Mouse (Mus musculus): ENCODE measurements around the gene Rspo1. TPM values are rescaled to one million over a fixed set of nuclear protein-coding genes. Genes with fewer than 3 reads are reported as not detected.
"Not testable (repeated sequence)": the region's sequence is repeated elsewhere in the genome, so short reads cannot be mapped to it uniquely, and the experiment has no call there.

Rspo1 gene
- 1.2 TPM in 1 of 2 replicates, not detected in the other for polyA plus RNA-seq (2012; ENCODE audit: insufficient read depth, low replicate concordance)

DNA sequence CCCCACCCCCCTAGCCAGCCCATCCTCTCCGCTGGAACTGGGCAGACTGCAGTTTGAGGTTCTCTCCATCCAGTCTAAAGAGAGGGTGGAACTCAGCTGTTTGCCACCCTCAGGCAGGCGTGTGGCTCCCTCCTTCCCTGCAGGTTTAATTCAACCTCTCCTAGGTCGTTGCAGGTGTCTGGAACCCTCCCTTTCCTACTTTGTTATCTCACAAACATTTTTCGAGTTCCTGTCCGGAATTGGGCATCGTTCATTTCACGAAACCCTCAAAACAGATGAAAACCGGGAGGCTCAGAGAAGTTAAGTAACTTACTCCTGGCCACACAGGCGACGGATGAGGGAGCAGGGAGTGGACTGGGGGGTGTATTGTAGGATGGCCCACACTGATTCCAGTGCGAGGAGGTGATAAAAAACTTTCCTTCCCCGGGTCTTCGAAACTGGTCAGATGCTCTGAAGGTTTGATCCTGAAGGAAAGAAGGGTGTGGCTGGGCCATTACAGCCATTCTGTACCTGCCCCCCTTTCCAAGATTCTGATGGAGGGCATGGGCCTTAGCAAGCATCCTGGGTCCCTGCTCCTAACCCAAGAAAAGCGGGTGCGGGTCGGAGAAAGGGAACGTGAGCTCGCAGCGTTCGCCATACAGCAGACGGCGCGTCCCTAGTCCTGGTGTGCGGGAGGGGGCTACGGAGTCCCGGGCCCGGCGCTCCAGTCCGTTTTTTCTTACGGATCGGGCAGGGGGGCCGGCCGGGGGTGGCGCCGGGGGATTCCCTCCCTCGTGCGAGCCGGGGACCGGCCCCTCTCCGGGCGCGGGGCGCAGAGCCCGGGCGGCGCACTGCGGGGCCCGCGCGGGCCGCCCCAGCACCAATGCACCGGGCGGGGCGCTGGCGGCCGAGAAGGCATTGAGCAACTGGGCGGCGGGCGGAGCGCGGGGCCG lies at the start of gene Rspo1:
Rspo1 (plus strand) TSS at position 760 of the 932 bp plus-strand sequence.
- no peaks in the 10 kb centered on the region for H3K36me3 ChIP-seq (replicated peaks; ENCODE audit: low read length)
- peak within 1 kb of the TSS; percentile 70 for H3K4me3 ChIP-seq (replicated peaks)
- TF ChIP-seq GATA1 (IDR thresholded peaks at IDR 0.05; ENCODE audit: borderline replicate concordance, low read length) = no peak
- no peak for TF ChIP-seq FLI1 (IDR thresholded peaks at IDR 0.05; ENCODE audit: low read length)
- peaks cover 99% of the 10 kb centered on the region for H3K27me3 ChIP-seq (replicated peaks)
- no peaks in the 10 kb centered on the region for H3K9me3 ChIP-seq
- H3K4me1 ChIP-seq = peaks cover 49% of the 10 kb centered on the region

DNA sequence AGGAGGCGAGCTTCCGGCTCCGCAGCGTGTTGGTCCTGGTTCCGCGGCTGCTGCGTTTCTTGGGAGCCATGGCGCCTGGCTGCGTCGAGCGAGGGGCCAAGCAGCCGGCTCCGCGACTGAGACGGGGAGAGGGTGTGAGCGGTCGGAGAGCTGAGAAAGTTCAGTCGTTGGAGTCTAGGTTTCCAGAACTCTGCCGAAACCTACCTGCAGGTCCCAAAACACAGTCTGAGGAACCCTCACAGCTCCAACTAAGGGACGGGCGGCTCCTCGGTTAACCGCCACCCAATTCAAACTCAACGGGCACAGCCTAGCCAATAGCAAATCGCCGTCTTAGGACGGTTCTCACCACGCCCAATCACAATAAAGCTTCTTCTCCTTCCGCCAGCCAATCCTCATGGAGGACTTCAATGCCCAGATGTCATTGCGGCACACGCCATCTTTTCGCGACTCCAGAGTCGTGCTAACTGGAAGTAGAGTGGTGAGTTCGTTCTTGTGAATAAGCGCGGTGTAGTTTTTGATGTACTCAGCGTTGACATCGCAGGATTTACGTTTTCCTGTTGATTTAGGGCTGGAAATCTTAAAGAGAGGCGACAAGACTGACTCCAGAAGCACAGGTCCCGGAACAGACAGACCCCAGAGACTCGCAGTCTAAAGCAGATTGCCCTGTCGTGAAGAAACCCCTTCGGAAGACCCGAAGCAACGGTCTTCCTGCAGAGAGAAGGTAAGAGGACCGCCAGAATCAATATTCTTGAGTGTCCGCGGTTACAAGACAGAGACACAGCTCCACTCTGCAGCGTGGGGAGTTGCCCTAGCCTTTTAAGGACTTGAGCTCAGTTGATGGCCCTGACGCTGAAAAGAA lies 49.4 kb upstream of the Rspo1 start, which contains the start of gene 9930104L06Rik:
9930104L06Rik (plus strand) TSS at position 436 of the 859 bp plus-strand sequence.
- peak within 1 kb of the TSS; percentile 99 for H3K4me3 ChIP-seq (replicated peaks)
- H3K36me3 ChIP-seq (replicated peaks; ENCODE audit: low read length) = peaks cover 38% of the 10 kb centered on the region
- no peaks in the 10 kb centered on the region for H3K27me3 ChIP-seq (replicated peaks)
- TF ChIP-seq GATA1 (IDR thresholded peaks at IDR 0.05; ENCODE audit: borderline replicate concordance, low read length) = no peak
- 0 out of 2 replicates have a peak, but pooled peaks have one; percentile 46 for TF ChIP-seq FLI1 (IDR thresholded peaks at IDR 0.05; ENCODE audit: low read length)
- H3K9me3 ChIP-seq = no peaks in the 10 kb centered on the region
- peaks cover 31% of the 10 kb centered on the region for H3K4me1 ChIP-seq

DNA sequence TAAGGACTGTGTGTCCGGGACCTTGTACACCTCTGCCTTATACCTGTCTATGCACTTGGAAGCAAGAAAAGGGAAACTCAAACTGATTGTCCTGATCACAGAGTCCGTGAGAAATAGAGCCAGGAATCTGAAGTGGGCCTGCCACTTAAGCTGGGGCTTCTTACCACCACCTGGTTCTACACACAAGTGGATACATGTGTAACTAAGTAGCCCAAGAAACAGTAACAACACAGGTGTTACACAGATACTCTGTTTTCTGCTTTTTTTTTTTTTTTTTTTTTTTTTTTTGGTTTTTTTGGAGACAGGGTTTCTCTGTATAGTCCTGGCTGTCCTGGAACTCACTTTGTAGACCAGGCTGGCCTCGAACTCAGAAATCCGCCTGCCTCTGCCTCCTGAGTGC lies 47.0 kb upstream of the Rspo1 start, which contains the start of gene Cdca8:
Cdca8 (minus strand) TSS at position 101 of the 400 bp plus-strand sequence.
- H3K4me1 ChIP-seq = peaks cover 37% of the 10 kb centered on the region
- not testable (repeated sequence) for H3K27me3 ChIP-seq (replicated peaks); H3K9me3 ChIP-seq
- H3K4me3 ChIP-seq (replicated peaks) = peak within 1 kb of the TSS; percentile 51
- H3K36me3 ChIP-seq (replicated peaks; ENCODE audit: low read length) = peaks cover 60% of the 10 kb centered on the region

DNA sequence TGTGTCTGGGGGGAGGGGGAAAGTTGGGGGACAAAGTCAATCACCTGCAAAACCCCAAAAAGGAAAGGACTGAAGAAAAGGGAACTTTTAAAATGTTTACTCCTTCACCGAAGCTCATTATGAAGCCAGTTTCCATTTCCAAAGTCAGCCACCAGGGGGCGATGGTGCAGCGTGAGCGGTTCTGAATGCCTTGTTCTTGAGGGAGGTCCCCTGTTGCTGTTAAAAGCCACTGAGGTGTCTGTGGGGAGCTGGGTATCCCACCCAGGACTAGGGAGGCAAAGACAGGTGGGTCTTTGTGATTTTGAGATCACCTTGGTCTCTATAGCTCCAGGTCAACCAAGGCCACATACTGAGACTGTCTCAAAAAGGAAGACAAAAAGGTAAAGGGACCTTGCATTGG lies 43.2 kb upstream of the Rspo1 start:
- TF ChIP-seq GATA1 (IDR thresholded peaks at IDR 0.05; ENCODE audit: borderline replicate concordance, low read length) = no peak
- no peak for TF ChIP-seq FLI1 (IDR thresholded peaks at IDR 0.05; ENCODE audit: low read length)
- Histone ChIP-seq H3K4me1 (peaks cover 16% of the 10 kb centered on the region), H3K36me3 (replicated peaks; ENCODE audit: low read length) (peaks cover 68% of the 10 kb centered on the region), H3K27me3 (replicated peaks) (no peaks in the 10 kb centered on the region), H3K9me3 (no peaks in the 10 kb centered on the region), H3K4me3 (replicated peaks) (no peak overlapping the region)

DNA sequence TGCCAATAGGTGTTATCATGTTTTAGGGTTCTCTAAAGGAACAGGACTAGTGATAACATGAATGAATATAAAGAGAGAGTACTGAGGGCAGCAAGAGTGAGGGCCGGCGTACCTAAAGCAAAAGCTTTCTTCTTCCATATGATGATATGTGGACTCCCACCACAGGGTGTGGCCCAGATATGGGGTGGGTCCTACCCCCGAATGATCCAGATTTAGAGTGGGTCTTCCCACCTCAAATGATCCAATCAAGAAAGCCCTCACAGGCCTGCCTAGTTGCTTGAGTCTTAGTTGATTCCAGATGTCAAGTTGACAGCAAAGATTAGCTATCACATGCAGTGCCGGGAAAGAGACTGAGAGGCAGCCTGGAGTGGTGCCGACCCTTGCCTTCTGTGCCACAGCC lies 42.4 kb upstream of the Rspo1 start:
- Histone ChIP-seq H3K9me3 (no peaks in the 10 kb centered on the region), H3K4me3 (replicated peaks) (no peak overlapping the region), H3K36me3 (replicated peaks; ENCODE audit: low read length) (peaks cover 61% of the 10 kb centered on the region), H3K27me3 (replicated peaks) (peaks cover 4% of the 10 kb centered on the region), H3K4me1 (peaks cover 9% of the 10 kb centered on the region)
- TF ChIP-seq FLI1 (IDR thresholded peaks at IDR 0.05; ENCODE audit: low read length) (no peak), GATA1 (IDR thresholded peaks at IDR 0.05; ENCODE audit: borderline replicate concordance, low read length) (no peak)

DNA sequence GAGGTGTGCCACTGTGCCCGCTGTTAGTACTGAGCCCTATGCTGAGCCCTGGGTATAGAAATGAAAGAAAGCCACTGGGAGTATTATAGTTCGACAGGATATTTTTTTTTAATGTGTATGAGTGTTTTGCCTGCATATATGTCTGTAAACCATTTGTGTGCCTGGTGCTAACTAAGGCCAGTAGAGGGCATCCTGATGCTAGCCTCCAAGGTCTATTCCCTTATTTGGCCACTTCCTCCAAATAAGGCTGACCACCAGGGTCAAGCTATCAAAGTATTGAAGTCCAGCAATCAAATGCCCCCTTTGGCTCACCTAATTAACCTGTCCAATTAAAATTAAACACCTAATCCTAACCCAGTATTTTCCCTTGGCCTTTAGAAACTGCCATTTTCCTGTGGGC lies 41.3 kb upstream of the Rspo1 start:
- H3K9me3 ChIP-seq = no peaks in the 10 kb centered on the region
- peaks cover 51% of the 10 kb centered on the region for H3K36me3 ChIP-seq (replicated peaks; ENCODE audit: low read length)
- no peak overlapping the region for H3K4me3 ChIP-seq (replicated peaks)
- TF ChIP-seq FLI1 (IDR thresholded peaks at IDR 0.05; ENCODE audit: low read length) (no peak), GATA1 (IDR thresholded peaks at IDR 0.05; ENCODE audit: borderline replicate concordance, low read length) (no peak)
- peaks cover 9% of the 10 kb centered on the region for H3K4me1 ChIP-seq
- H3K27me3 ChIP-seq (replicated peaks) = peaks cover 12% of the 10 kb centered on the region

DNA sequence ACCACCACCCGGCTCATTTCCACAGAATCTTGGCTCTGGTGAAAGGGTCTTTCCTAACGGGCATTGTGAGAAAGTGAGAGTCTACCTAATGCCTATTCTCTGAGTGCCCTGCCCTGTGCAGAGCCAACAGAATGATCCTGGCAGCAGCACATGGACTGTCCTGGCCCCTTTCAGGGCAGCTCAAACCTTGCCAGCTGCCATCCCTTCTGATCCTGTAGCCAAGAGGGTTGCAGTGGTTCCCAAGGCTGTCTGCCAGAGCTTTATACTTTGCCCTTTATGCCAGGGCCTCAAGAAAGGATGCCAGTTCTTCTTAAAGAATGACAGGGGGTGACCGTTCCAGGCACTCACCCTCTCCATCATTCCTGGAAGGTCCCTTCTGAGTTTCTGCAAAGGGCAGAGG lies 36.7 kb upstream of the Rspo1 start:
- TF ChIP-seq GATA1 (IDR thresholded peaks at IDR 0.05; ENCODE audit: borderline replicate concordance, low read length) (no peak), FLI1 (IDR thresholded peaks at IDR 0.05; ENCODE audit: low read length) (no peak)
- Histone ChIP-seq H3K36me3 (replicated peaks; ENCODE audit: low read length) (peaks cover 11% of the 10 kb centered on the region), H3K9me3 (no peaks in the 10 kb centered on the region), H3K4me3 (replicated peaks) (no peak overlapping the region), H3K27me3 (replicated peaks) (peaks cover 43% of the 10 kb centered on the region), H3K4me1 (peaks cover 32% of the 10 kb centered on the region)

DNA sequence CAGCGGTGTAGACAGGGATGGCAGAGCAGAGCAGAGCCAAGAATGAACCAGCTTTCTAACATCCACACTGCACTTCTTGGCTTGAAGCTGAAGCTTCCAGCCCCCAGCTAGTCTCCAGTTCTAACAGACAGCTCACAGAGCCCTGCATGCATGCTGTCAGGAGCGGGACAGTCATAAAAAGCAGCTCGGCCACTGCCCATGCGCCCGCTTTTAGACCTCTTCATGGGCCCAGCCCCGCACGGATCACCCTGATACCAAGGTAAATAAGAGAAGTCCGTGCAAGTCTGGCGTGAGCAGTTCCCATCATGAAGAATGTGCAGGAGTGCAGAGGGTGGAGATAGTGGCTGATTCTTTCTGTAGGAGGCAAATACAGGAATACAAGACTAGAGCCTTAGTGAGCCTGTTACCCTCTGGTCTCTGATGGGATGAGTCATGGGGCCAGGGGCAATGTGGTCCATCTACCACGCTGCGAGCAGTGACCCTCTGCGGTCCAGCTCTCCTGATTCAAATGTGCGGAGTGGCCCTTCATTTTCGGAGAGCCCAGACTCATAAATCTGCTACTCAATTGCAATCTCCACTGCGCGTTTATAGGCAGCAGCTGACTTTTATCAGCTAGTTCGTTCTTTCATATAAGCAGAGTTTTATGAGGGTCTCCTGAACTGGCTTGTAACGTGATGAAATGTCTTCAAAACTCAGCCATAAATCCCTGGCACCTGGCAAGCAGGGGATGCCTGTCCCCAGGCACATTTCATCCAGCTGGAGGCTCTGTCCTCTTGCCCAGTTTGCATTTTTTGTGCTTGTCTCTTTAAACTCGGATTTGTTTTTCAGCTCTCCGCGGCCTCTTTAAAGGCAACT lies 35.8 kb upstream of the Rspo1 start:
- no peak for TF ChIP-seq GATA1 (IDR thresholded peaks at IDR 0.05; ENCODE audit: borderline replicate concordance, low read length)
- TF ChIP-seq FLI1 (IDR thresholded peaks at IDR 0.05; ENCODE audit: low read length) = no peak
- peaks cover 52% of the 10 kb centered on the region for H3K27me3 ChIP-seq (replicated peaks)
- no peak overlapping the region for H3K4me3 ChIP-seq (replicated peaks)
- peaks cover 30% of the 10 kb centered on the region for H3K4me1 ChIP-seq
- peaks cover 5% of the 10 kb centered on the region; the same call in 1 of the 2 replicates for H3K9me3 ChIP-seq
- peaks cover 8% of the 10 kb centered on the region for H3K36me3 ChIP-seq (replicated peaks; ENCODE audit: low read length)

DNA sequence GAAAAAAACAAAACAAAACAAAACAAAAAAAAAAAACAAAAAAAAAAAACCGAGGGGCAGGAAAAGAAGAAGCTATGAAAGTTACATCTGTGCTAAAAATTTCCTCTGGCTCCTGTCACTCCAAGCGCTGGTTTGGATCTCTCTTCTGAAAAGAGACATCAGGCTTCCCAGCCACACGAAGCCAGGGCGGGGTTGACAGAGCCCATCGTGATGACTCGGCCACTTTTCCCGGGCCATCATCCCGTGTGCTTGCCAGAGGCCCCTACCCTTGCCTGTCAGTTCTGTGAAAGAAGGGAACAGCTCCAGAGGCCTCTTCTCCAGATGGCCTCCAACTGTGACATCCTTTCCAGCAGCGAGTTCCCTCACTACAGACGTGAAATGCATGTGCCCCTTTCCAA lies 35.2 kb upstream of the Rspo1 start:
- peaks cover 31% of the 10 kb centered on the region for H3K4me1 ChIP-seq
- peaks cover 4% of the 10 kb centered on the region for H3K36me3 ChIP-seq (replicated peaks; ENCODE audit: low read length)
- H3K27me3 ChIP-seq (replicated peaks) = peaks cover 58% of the 10 kb centered on the region
- H3K9me3 ChIP-seq = peaks cover 5% of the 10 kb centered on the region; the same call in 1 of the 2 replicates
- TF ChIP-seq GATA1 (IDR thresholded peaks at IDR 0.05; ENCODE audit: borderline replicate concordance, low read length) (no peak), FLI1 (IDR thresholded peaks at IDR 0.05; ENCODE audit: low read length) (no peak)
- no peak overlapping the region for H3K4me3 ChIP-seq (replicated peaks)
